Mouse (Mus musculus) left cerebral cortex, postnatal 10 days (tissue): ENCODE measurements at regions not wholly inside any gene's neighbourhood (a gene's known extent, or its start where the extent isn't known, plus 50 kb on each side); places are given as distances from the start of the nearest gene placed in this dataset.

Experiments
- DNase-seq, 2 experiments: peaks; one replicate each; pipeline ENCODE4 v3.0.0; 2021 to 2022; ENCODE audit warnings: low spot score in 2 of 2, mixed read lengths in 1 of 2; ENCODE audit errors: extremely low spot score in 1 of 2
- intact Hi-C: fragments of 180-260 bp; cut with DNase I; formaldehyde crosslinking; loops from one replicate; pipeline ENCODE4 v1.15.1; 2025

GRCm38 (mm10) chr8:116185206-116185605, 319.6 kb upstream of the Dynlrb2 start:
- intact Hi-C loops = no loop called here
- no peak for DNase-seq

- intact Hi-C loops = no loop called here
- no peak for DNase-seq
These were observed 320.5 kb upstream of the Dynlrb2 start for GRCm38 (mm10) chr8:116184241-116184640.

- DNase-seq = no peak
- intact Hi-C loops = no loop called here
These were observed 326.8 kb upstream of the Dynlrb2 start for GRCm38 (mm10) chr8:116177946-116178345.

GRCm38 (mm10) chr8:116174891-116175290, 329.9 kb upstream of the Dynlrb2 start:
- intact Hi-C loops = no loop called here

GRCm38 (mm10) chr8:116173961-116174360, 330.8 kb upstream of the Dynlrb2 start:
- no peak for DNase-seq
- intact Hi-C loops = no loop called here

More at GRCm38 (mm10) chr8:116174891-116175290, 329.9 kb upstream of the Dynlrb2 start:
- no peak for DNase-seq

- intact Hi-C loops = no loop called here
- no peak for DNase-seq
These were observed 336.9 kb upstream of the Dynlrb2 start for GRCm38 (mm10) chr8:116167874-116168273.

- intact Hi-C loops = no loop called here
- no peak for DNase-seq
These were observed 339.8 kb upstream of the Dynlrb2 start for GRCm38 (mm10) chr8:116164989-116165299.

- no peak for DNase-seq
- intact Hi-C loops = no loop called here
These were observed 340.4 kb upstream of the Dynlrb2 start for GRCm38 (mm10) chr8:116164190-116164988.

- DNase-seq = no peak
- intact Hi-C loops = no loop called here
These were observed 343.8 kb upstream of the Dynlrb2 start for GRCm38 (mm10) chr8:116160932-116161331.

- DNase-seq = peak; percentile 40 to 77
- intact Hi-C loops = no loop called here
These were observed 360.8 kb upstream of the Dynlrb2 start for GRCm38 (mm10) chr8:116143687-116144573.

GRCm38 (mm10) chr8:116141363-116141762, 363.4 kb upstream of the Dynlrb2 start:
- no peak for DNase-seq
- intact Hi-C loops = no loop called here

- intact Hi-C loops = no loop called here
- DNase-seq = no peak
These were observed 364.8 kb upstream of the Dynlrb2 start for GRCm38 (mm10) chr8:116139934-116140333.

- intact Hi-C loops = no loop called here
These were observed 367.0 kb upstream of the Dynlrb2 start for GRCm38 (mm10) chr8:116137765-116138164.

GRCm38 (mm10) chr8:116133503-116133902, 371.3 kb upstream of the Dynlrb2 start:
- no peak for DNase-seq
- intact Hi-C loops = no loop called here

More at GRCm38 (mm10) chr8:116137765-116138164, 367.0 kb upstream of the Dynlrb2 start:
- no peak for DNase-seq

GRCm38 (mm10) chr8:116133084-116133483, 371.7 kb upstream of the Dynlrb2 start:
- no peak for DNase-seq
- intact Hi-C loops = no loop called here

- intact Hi-C loops = no loop called here
- DNase-seq = no peak
These were observed 384.7 kb upstream of the Dynlrb2 start for GRCm38 (mm10) chr8:116120067-116120466.

GRCm38 (mm10) chr8:116117919-116118318, 386.9 kb upstream of the Dynlrb2 start:
- no peak for DNase-seq
- intact Hi-C loops = no loop called here

GRCm38 (mm10) chr8:116116625-116117024, 388.1 kb upstream of the Dynlrb2 start:
- intact Hi-C loops = no loop called here
- DNase-seq = no peak

GRCm38 (mm10) chr8:116115811-116116372, 388.9 kb upstream of the Dynlrb2 start:
- intact Hi-C loops = no loop called here
- DNase-seq = peak; percentile 56 to 80

- no peak for DNase-seq
- intact Hi-C loops = no loop called here
These were observed 389.8 kb upstream of the Dynlrb2 start for GRCm38 (mm10) chr8:116114978-116115377.
